Comparison of ENCODE assay signal across 8 mouse cellular contexts in the genomic region with DNA sequence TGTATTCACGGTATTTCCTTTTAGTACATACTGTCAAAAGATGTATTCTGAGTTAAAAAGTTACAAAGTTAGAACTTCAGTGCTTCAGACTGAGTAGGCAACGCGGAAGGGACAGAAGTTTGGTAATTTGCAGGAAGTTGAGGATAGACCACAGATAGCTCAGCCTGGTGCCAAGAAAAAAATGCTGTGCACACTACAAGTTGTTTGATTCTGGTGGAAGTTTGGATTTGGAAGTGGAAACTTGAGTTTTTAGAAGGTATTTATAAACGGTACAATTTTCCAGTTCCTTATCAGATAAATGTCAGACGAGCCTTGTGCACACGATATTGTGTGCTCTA. TPM values are rescaled to one million over a fixed set of nuclear protein-coding genes. Genes with fewer than 3 reads are reported as not detected.
DNase-seq lines count a peak whose midpoint lies in the region; ATAC-seq and TF ChIP-seq lines count a peak whose summit lies in the region.

No protein-coding gene starts in this region.

- WGBS in hindbrain, embryonic 15.5 days = 28% methylated on average over 6 of the region's 6 CpGs
- 23% methylated on average over 6 of the region's 6 CpGs for WGBS in midbrain, embryonic 15.5 days

- TF ChIP-seq POLR2A in bone marrow macrophage, adult 2 months (IDR thresholded peaks at IDR 0.05; ENCODE audit: borderline replicate concordance, low read depth, low read length) = no peak

- 0 out of 2 replicates have a peak overlapping the region, but pooled peaks have one; percentile 94 for H3K9ac ChIP-seq in hindbrain, embryonic 15.5 days
- H3K9ac ChIP-seq in midbrain, embryonic 15.5 days = no peak overlapping the region

- TF ChIP-seq CTCF in layer of hippocampus, adult 2 months (conservative IDR thresholded peaks at IDR 0.05) = no peak
- TF ChIP-seq CTCF in bone marrow macrophage, adult 2 months (IDR thresholded peaks at IDR 0.05; ENCODE audit: low read depth, low read length) = no peak

- peaks cover 16% of the 10 kb centered on the region for H3K4me1 ChIP-seq in bone marrow macrophage, adult 2 months (ENCODE audit: control insufficient read depth, insufficient read depth, low read length)
- H3K4me1 ChIP-seq in hindbrain, embryonic 15.5 days (replicated peaks) = peaks cover 25% of the 10 kb centered on the region
- H3K4me1 ChIP-seq in midbrain, embryonic 15.5 days = peaks cover 15% of the 10 kb centered on the region

- H3K36me3 ChIP-seq in hindbrain, embryonic 15.5 days = no peaks in the 10 kb centered on the region
- H3K36me3 ChIP-seq in midbrain, embryonic 15.5 days (replicated peaks) = no peaks in the 10 kb centered on the region

- no peak for ATAC-seq in hindbrain, embryonic 15.5 days (ENCODE audit: low FRiP score, low read depth)
- ATAC-seq in midbrain, embryonic 15.5 days (replicated peaks) = no peak

- H3K9me3 ChIP-seq in hindbrain, embryonic 15.5 days = no peaks in the 10 kb centered on the region
- no peaks in the 10 kb centered on the region for H3K9me3 ChIP-seq in midbrain, embryonic 15.5 days

- no peak for DNase-seq in layer of hippocampus, adult 2 months (ENCODE audit: low spot score in 2 of 2)
- DNase-seq in layer of hippocampus, postnatal 10 days (ENCODE audit: low spot score in 2 of 2) = no peak
- DNase-seq in right cerebral cortex, postnatal 14 days = no peak
- no peak for DNase-seq in gastrocnemius, postnatal 10 days
- DNase-seq in kidney, postnatal 25 days = no peak

- H3K27ac ChIP-seq in layer of hippocampus, adult 2 months = no peak overlapping the region
- H3K27ac ChIP-seq in bone marrow macrophage, adult 2 months (ENCODE audit: insufficient read depth, low read depth, low read length) = no peak overlapping the region
- H3K27ac ChIP-seq in hindbrain, embryonic 15.5 days (replicated peaks) = no peak overlapping the region
- H3K27ac ChIP-seq in midbrain, embryonic 15.5 days = no peak overlapping the region

- H3K4me2 ChIP-seq in hindbrain, embryonic 15.5 days = peak overlapping the region; percentile 58
- peak overlapping the region; percentile 67 for H3K4me2 ChIP-seq in midbrain, embryonic 15.5 days

- H3K4me3 ChIP-seq in layer of hippocampus, adult 2 months = peak overlapping the region; percentile 75
- H3K4me3 ChIP-seq in bone marrow macrophage, adult 2 months (ENCODE audit: insufficient read depth, low read length) = peak overlapping the region; percentile 72
- H3K4me3 ChIP-seq in hindbrain, embryonic 15.5 days = peak overlapping the region; percentile 97
- H3K4me3 ChIP-seq in midbrain, embryonic 15.5 days = peak overlapping the region; percentile 92

- no peaks in the 10 kb centered on the region for H3K27me3 ChIP-seq in hindbrain, embryonic 15.5 days
- H3K27me3 ChIP-seq in midbrain, embryonic 15.5 days (replicated peaks) = no peaks in the 10 kb centered on the region

RNA-seq across cellular contexts. Expression of gene C1galt1, which starts 1.0 kb away (rescaled TPM):
- total RNA-seq in layer of hippocampus, adult 2 months (2021) = 1 to 10 TPM; 9.2 to 9.5 TPM
- 10 to 100 TPM; 12.8 to 13.2 TPM for total RNA-seq in layer of hippocampus, postnatal 10 days (2021)
- 12.0 and 14.2 TPM in 2 replicates for polyA plus RNA-seq in bone marrow macrophage, adult 2 months (2012; ENCODE audit: insufficient read depth, insufficient read length, missing spikeins)
- polyA plus RNA-seq in hindbrain, embryonic 15.5 days (2015; fragmentation: Nextera tagmentation; extraction: Ambion mirVana) = 1.8 and 2.1 TPM in 2 replicates
- 1.6 and 1.8 TPM in 2 replicates for polyA plus RNA-seq in midbrain, embryonic 15.5 days (2015; fragmentation: Nextera tagmentation; extraction: Ambion mirVana)
- 10 to 100 TPM; 13.5 to 15.8 TPM for total RNA-seq in gastrocnemius, postnatal 10 days (2021)
